Mouse (Mus musculus): ENCODE measurements around the gene Mylk.

Gene Mylk

GRCm38 (mm10) chr16:34847638-34848037, 102.6 kb downstream of the Mylk start:
- DNase-seq (ENCODE audit: low spot score in 2 of 2): no peak

- DNase-seq (ENCODE audit: low spot score in 2 of 2): no peak
Observed at GRCm38 (mm10) chr16:34854066-34854465, 109.1 kb downstream of the Mylk start.

GRCm38 (mm10) chr16:34855136-34855535, 110.1 kb downstream of the Mylk start:
- DNase-seq (ENCODE audit: low spot score in 2 of 2): no peak

GRCm38 (mm10) chr16:34855751-34856150, 110.7 kb downstream of the Mylk start:
- no peak for DNase-seq (ENCODE audit: low spot score in 2 of 2)

- no peak for DNase-seq (ENCODE audit: low spot score in 2 of 2)
Observed at GRCm38 (mm10) chr16:34857631-34858030, 112.6 kb downstream of the Mylk start.

- DNase-seq (ENCODE audit: low spot score in 2 of 2): no peak
Observed at GRCm38 (mm10) chr16:34860761-34861160, 115.8 kb downstream of the Mylk start.

GRCm38 (mm10) chr16:34861744-34862365, 116.8 kb downstream of the Mylk start:
- no peak for DNase-seq (ENCODE audit: low spot score in 2 of 2)

- no peak for DNase-seq (ENCODE audit: low spot score in 2 of 2)
Observed at GRCm38 (mm10) chr16:34865373-34865772, 120.4 kb downstream of the Mylk start.

- no peak for DNase-seq (ENCODE audit: low spot score in 2 of 2)
Observed at GRCm38 (mm10) chr16:34867217-34867616, 122.2 kb downstream of the Mylk start.

GRCm38 (mm10) chr16:34880031-34880778, 135.2 kb downstream of the Mylk start:
- no peak for DNase-seq (ENCODE audit: low spot score in 2 of 2)

- no peak for DNase-seq (ENCODE audit: low spot score in 2 of 2)
Observed at GRCm38 (mm10) chr16:34880815-34881214, 135.8 kb downstream of the Mylk start.

- no peak for DNase-seq (ENCODE audit: low spot score in 2 of 2)
Observed at GRCm38 (mm10) chr16:34887037-34887436, 142.0 kb downstream of the Mylk start.

- no peak for DNase-seq (ENCODE audit: low spot score in 2 of 2)
Observed at GRCm38 (mm10) chr16:34894016-34894415, 149.0 kb downstream of the Mylk start.

- no peak for DNase-seq (ENCODE audit: low spot score in 2 of 2)
Observed at GRCm38 (mm10) chr16:34895916-34896315, 150.9 kb downstream of the Mylk start.

- DNase-seq (ENCODE audit: low spot score in 2 of 2): no peak
Observed at GRCm38 (mm10) chr16:34896996-34897395, 152.0 kb downstream of the Mylk start.

- DNase-seq (ENCODE audit: low spot score in 2 of 2): no peak
Observed at GRCm38 (mm10) chr16:34898057-34898789, 153.2 kb downstream of the Mylk start.

GRCm38 (mm10) chr16:34899071-34899808, 154.2 kb downstream of the Mylk start:
- DNase-seq (ENCODE audit: low spot score in 2 of 2): no peak

GRCm38 (mm10) chr16:34899997-34900396, 155.0 kb downstream of the Mylk start:
- DNase-seq (ENCODE audit: low spot score in 2 of 2): no peak

GRCm38 (mm10) chr16:34900471-34900870, 155.5 kb downstream of the Mylk start:
- DNase-seq (ENCODE audit: low spot score in 2 of 2): no peak

- DNase-seq (ENCODE audit: low spot score in 2 of 2): no peak
Observed at GRCm38 (mm10) chr16:34901031-34901430, 156.0 kb downstream of the Mylk start.

GRCm38 (mm10) chr16:34901611-34902293, 156.7 kb downstream of the Mylk start:
- DNase-seq (ENCODE audit: low spot score in 2 of 2): no peak

All from frontal cortex, postnatal 36 days (tissue).